Mouse (Mus musculus) adrenal gland, adult 18-20 months (tissue): Measurements from ENCODE around the gene Unkl. TPM values are rescaled to one million over a fixed set of nuclear protein-coding genes. Genes with fewer than 3 reads are reported as not detected.
"Not testable (repeated sequence)": the region's sequence is repeated elsewhere in the genome, so short reads cannot be mapped to it uniquely, and the experiment has no call there.

Experiments used
- DNase-seq, 2 experiments: peaks; one replicate each; pipeline ENCODE4 v3.0.0; 2021 to 2022; ENCODE audit warnings: low spot score in 2 of 2
- total RNA-seq, 2 experiments: library from RNA; stranded (reverse); gene quantifications; 1 replicate in 1 of 2; 2 replicates in 1 of 2; pipeline ENCODE4 v1.2.3; 2021

Gene Unkl
- total RNA-seq, 2 experiments from 2014 or later, result 15.4 to 16.2 TPM

DNA sequence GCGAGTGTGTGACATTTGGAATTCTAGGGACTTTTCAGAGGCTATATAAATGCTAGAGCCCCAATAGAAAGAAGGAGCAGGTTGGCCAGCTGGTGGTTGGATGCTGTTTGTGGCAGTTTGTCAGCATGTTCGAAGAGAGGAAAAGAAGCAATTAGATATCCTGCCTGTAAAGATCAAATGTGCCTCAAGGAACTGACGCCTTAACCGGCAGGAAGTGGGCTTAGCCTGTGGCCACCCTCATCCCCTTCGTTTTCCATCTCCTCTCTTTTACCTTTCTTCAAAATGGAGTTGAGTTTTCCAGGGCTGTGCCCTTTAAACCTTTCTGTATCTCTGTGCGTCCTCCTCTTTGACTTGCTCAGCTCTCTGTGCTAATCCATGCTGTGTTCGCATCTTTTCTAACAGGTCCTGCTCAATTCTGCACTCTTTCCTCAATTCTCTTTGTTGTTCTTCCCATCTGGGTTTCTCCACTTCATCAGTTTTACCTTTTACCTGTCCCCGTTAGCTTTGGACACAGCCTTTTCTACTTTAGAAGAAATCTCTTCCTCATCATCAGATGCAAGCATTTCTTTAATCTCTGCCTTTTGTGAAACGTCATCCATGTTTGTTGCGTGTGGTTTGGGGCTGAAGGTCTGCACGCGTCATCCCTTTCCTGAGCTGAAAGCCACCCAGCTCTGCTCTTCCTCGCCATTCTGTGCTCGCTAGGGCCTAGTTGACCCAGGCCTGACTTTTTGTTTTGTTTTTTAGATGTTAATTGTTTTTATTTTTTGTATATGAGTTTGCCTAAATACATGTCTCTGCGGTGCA lies 31.5 kb downstream of the Unkl start:
- no peak for DNase-seq

GRCm38 (mm10) chr17:25220746-25221145 lies 32.5 kb downstream of the Unkl start:
- DNase-seq, result no peak

DNA sequence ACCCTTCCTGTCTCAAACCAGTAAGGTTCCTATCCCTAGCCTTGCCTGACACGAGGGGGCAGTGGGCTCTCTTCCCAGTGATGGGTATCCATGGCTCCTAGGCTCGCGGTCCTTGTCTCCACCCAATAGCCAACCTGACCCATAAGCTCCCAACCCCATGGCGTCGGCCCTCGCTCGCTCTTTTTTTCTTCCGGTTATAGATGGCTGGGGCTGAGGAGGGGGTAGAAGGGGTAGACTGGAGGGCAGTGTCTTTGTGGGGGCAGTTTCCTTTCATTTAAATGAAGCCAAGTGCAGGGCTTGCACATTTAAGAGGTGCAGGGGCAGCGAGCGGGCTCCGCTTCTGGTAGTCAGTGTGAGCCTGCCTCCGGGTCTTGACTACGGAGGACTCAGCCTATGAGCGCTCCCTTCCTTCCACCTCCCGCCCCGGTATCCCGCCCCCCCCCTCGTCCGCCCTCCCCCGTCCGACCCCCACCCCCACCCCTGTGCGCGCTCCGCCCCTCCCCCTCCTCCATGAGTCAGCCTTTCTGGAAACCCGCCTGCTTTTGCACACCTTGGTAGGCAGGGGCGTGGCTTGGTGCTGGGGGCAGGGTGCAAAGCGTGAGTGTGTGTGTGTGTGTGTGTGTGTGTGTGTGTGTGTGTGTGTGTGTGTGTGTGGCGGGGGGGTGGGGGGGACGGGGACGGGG lies 33.8 kb downstream of the Unkl start:
- peak; percentile 59 to 65 for DNase-seq

GRCm38 (mm10) chr17:25222504-25222940 lies 34.3 kb downstream of the Unkl start:
- peak in 1 of 2 experiments; percentile 16 for DNase-seq

DNA sequence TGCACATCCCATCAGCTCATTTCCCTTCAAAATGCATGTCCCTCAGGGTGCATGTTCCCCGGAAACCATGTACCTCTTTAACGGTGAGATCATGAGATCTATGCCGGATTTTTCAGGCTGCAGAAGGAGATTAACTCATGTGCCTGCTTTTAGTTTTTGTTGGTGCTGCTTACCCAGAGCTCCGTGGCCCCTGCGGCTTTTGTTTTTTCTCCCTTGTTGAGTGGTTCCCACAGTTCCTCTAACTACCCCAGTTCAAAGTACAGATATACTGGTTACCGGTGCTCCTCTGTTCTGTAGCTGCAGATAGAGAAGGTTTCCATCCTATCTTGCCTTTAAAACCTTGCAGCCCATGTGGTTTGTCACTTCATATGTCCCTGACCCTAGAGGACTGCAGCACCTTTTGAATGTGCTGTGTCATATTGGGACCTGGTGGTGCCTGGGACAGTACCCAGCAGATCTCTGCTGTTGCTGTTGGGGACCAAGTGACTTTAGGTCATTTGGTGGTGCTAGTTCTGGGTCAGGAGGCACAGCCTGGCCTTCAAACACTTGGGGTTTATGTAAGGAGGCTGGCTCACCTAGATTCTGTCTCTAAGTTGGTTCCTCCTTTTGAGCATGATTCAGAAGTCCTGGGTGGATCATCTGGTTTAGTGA lies 34.9 kb downstream of the Unkl start:
- DNase-seq, result no peak

- no peak for DNase-seq
Measured at GRCm38 (mm10) chr17:25224586-25225222, 36.5 kb downstream of the Unkl start.

DNA sequence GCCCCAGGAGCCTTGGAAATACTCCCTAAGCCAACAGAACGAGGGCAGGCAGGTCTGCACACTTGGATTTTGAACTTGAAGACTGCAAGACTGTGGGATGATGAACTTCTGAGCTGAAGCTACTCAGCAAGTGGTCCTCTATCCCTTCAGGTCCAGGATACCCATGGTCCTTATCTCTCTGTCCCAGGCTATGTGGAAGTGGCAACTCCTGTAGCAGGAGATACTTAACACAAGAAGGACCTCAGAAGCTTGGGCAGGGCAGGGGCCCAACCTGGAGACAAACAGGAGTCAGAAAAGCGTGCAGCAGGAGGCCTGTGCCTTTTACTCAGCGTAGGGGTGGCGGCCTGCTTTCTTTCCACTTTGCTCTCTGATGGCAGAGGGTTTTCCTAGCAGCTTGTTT lies 37.5 kb downstream of the Unkl start:
- no peak for DNase-seq

DNA sequence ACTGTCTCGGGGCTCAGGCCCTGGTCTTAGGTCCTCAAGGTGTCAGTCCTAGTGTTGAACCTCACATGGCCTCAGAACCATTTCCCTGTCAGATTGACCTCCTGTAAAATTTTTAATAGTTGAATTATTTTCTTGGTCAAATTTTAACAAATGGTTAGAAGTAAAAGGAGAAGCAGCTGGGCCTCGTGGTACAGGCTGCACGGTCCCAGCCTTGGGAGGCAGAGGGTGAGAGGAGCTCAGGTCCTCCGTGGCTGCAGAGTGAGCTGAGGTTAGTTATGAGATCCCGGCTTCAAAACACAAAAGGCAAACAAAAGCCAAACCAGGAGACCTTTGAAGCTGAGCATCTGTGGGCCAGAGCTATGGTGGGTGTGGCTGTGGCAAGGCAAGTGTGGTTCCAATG lies 39.8 kb downstream of the Unkl start:
- no peak for DNase-seq

GRCm38 (mm10) chr17:25230014-25230655 lies 41.9 kb downstream of the Unkl start:
- DNase-seq, result not testable (repeated sequence)

DNA sequence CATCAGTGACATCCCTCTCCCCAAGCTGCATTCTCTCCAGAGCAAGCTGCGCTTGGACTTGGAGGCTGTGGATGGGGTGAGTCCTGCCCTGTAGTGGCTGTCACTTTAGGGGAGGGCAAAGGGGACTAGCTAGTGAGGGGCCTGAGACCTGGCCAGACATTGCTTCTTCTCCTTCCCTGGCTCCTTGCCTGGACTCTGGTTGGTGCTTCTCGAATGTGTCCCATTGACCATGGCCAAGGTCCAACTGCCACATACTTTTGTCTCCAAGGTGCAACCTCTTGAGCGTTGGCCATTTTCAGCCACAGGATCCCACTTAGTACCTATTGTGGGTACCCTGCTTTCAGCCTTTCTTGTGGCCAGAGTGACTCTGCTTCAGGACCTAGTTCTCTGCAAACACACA lies 42.5 kb downstream of the Unkl start:
- DNase-seq, result no peak

DNA sequence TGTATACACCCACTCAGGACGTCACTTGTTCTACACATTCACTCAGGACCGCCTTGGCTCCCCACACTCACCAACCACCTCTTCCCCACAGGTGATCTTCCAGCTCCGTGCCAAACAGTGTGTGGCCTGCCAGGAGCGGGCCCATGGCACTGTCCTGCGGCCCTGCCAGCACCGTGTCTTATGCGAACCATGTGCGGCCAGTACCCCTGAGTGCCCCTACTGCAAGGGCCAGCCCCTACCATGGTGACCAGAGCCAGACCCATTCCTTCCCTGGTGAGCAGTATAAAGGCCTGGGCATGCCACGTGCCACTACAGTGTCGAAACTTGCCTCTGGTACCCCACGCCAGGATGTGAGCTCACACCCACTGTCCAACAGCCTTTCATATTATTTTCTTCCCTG lies 43.4 kb downstream of the Unkl start:
- not testable (repeated sequence) for DNase-seq

GRCm38 (mm10) chr17:25235635-25236034 lies 47.4 kb downstream of the Unkl start:
- DNase-seq, result no peak

GRCm38 (mm10) chr17:25239695-25240636 lies 51.8 kb downstream of the Unkl start, which contains the start of the genes Gnptg and Tsr3:
Gene Gnptg, minus strand, starts transcription at chr17:25240124.
Gene Tsr3, plus strand, starts transcription at chr17:25240170.
- DNase-seq, result peak; percentile 79 to 81

GRCm38 (mm10) chr17:25243131-25243780 lies 55.1 kb downstream of the Unkl start:
- no peak for DNase-seq

DNA sequence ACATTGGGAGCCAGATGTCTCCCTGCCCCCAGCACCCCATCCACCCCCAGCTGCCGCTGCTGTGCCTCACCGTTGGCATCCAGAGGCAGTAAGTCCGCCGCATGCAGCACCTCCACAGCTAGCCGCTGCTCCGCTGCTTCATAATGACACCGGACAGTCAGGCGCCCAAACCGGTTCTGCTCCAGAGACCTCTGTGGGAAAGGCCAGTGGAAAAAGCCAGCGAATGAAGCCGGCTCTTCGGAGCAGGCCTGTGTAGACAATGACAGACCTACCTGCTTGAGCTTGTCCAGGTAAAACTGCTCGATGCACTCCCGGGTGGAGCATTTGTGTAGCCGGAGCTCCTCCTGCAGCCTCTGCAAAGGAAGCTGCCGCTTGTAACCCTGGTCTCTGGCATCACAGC lies 56.0 kb downstream of the Unkl start:
- no peak for DNase-seq

- no peak for DNase-seq
Measured at GRCm38 (mm10) chr17:25248033-25248750, 60.0 kb downstream of the Unkl start.

- DNase-seq, result no peak
Measured at GRCm38 (mm10) chr17:25250181-25250835, 62.1 kb downstream of the Unkl start.

GRCm38 (mm10) chr17:25252643-25253042 lies 64.4 kb downstream of the Unkl start:
- no peak for DNase-seq
